Mouse (Mus musculus) layer of hippocampus, postnatal 14 days (tissue): ENCODE measurements around the gene Rnf185. TPM values are rescaled to one million over a fixed set of nuclear protein-coding genes. Genes with fewer than 3 reads are reported as not detected.

Experiments
- DNase-seq, 2 experiments: peaks; one replicate each; pipeline ENCODE4 v3.0.0; 2021 to 2022; ENCODE audit warnings: low spot score in 2 of 2, mixed read lengths in 1 of 2
- total RNA-seq, 2 experiments: library from RNA; stranded (reverse); gene quantifications; 2 replicates each; pipeline ENCODE4 v1.2.3; 2021

Rnf185 gene
- total RNA-seq, 2 experiments from 2014 or later, result 22.9 to 24.9 TPM

- no peak for DNase-seq
These were observed 53.8 kb downstream of the Rnf185 start for GRCm38 (mm10) chr11:3398318-3398717.

DNA sequence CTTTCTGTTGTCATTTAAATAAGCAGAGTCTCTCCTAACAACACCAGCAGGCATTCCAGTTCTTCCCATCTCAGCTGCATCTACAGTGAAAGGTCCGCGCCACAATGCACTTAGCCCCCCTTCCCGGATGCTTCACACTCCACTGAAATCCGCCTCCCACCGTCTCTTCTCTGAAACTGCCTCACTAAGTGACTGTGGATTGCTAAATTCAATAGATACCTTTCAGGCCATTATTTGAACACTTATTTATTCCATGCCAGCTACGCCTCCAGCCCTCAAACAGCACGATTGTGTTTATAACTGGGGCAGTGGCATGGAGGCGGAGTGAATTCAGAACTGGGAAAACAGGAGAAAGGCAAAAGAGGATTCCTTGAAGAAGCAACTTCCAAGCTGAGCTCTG is 55.6 kb downstream of the Rnf185 start:
- peak in 1 of 2 experiments; percentile 39 for DNase-seq

DNA sequence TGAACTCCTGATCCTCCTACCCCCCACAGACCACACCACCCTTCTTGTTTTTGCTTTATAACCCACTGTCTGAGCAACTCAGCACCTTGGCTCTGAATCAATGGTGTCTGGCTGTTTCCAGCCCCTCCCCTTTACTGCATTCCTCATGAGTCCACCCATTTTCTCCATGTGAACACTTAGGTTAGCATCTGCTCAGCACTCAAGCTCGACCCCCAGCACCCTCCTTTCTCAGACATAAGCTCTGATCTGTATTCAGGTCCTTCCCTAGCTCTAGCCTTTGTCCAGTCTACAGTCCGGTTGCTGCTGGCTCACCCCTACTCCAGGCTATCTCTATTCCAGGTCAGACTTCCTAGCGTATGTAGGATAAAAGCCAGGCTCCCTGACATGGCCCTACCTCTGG is 56.1 kb downstream of the Rnf185 start:
- DNase-seq, result no peak

DNA sequence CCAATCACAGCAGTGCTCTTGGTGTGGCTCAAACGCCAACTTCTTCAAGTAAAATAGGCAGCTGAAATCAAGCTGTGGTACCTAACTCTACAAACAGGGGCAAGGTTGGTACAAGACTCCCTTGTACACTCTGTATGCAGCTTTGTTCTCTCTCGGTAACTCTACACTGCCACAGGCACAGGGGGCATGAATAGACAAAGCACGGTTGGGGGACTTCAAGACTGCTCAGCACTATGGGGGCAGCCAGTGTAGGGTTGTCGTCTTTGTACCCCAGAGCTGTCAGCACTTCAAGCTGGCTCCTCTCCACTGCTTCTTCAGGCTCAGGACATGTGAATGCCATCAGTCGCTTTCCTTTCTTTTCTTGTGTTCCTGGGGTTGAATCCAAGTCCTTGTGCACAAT is 57.6 kb downstream of the Rnf185 start:
- DNase-seq, result no peak

- no peak for DNase-seq
These were observed 59.6 kb downstream of the Rnf185 start for GRCm38 (mm10) chr11:3392526-3392925.

- DNase-seq, result no peak
These were observed 61.4 kb downstream of the Rnf185 start for GRCm38 (mm10) chr11:3390789-3391188.

- DNase-seq, result no peak
These were observed 62.2 kb downstream of the Rnf185 start for GRCm38 (mm10) chr11:3389996-3390395.

DNA sequence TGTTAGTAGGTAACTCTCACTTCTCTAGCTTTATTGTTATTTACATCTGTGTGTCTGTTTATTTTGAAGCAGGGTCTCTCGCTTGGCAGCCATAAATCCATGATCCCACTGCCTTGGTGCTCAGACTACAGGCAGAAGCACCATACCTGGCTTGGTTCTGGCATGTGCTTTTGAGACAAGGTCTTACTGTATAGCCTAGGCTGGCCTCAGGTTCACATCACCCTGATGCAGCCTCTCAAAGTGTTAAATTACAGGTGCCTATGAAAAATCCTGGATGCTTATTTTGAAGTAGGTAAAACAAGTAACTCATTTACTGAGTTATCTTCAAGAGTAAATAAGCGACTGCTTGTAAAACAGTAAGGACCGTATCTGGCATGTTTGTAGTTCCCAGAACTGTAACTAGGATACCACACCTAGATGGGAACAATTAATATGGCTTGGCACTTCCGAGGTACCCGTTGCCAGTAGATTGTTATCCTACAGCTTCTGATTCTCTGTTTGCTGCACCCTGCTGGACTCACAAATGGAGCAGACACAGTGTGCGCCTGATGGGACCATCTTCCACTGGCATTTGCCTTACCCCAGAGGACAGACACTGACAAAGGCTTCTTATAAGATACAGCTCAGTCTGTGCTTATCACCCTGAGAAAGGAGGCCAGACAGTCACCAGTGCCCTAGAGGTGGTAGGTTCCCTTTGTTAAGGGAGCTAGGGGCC is 64.5 kb downstream of the Rnf185 start:
- no peak for DNase-seq

DNA sequence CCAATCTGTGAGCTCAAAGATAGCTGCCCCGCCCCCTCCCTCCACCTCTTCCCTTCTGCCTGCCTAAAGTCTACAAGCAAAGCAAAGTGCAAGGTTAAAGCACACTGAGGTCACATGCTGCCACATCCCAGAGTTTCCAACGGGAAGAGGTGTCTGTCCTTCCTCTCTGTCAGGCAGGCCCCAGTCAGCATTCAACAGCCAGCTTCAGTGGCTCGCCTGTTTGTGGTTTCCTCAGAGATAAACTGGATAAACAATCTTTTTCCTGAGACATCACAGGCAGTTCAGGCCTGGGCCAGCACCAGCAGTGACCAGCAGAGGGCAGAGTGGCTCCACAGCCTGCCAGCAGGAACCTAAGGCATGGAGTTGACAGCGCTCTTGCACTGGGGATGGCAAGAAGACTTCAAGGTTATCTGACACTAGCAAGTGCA is 65.2 kb downstream of the Rnf185 start:
- DNase-seq, result peak; percentile 86 to 89

GRCm38 (mm10) chr11:3382602-3383594 is 69.3 kb downstream of the Rnf185 start:
- DNase-seq, result no peak

DNA sequence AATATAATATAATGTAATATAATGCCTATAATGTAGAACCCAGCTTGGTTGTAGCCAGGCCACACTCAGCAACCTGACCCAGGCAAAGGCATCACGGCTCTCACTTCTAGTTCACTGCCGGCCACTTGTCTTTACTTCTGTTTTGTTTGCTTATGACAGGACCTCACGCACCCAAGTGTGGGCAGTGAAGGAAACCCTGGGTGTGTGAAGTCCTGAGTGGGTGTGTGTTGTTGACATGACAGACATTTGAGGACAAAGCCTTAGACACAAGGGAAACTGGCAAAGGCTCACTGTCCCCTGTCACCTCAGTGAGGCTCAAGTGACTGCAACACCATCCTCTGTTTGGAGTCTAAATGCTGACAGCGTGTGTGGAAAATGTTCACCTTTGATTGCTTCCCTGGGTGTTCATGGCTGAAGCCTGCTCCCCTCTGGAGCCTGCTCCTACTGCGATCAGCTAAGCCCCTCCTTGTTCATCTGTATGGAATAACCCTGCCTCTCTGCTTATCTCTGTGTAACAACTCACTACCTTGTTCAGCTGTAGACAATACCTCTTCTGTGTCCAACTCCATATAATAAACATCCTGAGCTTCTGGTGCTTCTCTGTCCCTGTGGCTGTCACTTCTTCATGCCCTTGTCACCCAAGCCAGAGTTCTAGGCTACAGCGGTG is 70.9 kb downstream of the Rnf185 start:
- DNase-seq, result no peak

GRCm38 (mm10) chr11:3379427-3379826 is 72.7 kb downstream of the Rnf185 start:
- DNase-seq, result no peak

GRCm38 (mm10) chr11:3374741-3375140 is 77.4 kb downstream of the Rnf185 start:
- DNase-seq, result no peak

GRCm38 (mm10) chr11:3374293-3374645 is 77.9 kb downstream of the Rnf185 start:
- DNase-seq, result no peak

DNA sequence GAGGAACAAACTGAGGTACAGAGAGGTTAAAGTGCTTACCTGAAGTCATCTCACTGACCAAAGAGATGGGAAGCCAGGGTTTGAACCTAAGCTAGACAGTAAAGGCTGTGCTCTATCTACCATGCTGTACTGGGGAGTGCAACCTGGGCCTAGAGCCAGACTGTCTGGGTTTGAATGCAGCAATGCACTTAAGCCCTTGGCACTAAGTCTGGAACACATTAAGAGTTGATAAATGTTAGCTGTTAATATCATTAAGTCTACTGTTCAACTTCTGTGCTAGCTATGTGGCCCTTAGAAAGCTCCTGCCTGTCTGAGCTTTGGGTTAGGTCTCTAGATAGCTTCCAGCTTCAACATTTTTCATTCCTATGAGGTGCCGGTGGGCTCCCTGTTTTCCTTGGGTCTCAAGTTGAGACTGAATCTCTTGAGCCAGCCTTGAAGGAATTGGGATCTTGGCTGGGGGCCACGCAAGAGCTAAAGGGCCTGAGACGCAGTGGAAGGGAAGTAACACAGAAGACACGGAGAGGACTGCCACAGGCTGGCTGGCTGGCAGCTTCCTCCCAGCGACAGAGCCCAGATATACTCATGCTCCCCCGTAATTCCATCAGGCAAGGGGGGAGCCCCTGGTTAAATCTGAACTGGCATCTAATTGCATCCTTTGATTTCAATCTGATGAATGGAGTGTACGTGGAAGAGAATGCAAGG is 78.4 kb downstream of the Rnf185 start:
- peak in 1 of 2 experiments; percentile 35 for DNase-seq

DNA sequence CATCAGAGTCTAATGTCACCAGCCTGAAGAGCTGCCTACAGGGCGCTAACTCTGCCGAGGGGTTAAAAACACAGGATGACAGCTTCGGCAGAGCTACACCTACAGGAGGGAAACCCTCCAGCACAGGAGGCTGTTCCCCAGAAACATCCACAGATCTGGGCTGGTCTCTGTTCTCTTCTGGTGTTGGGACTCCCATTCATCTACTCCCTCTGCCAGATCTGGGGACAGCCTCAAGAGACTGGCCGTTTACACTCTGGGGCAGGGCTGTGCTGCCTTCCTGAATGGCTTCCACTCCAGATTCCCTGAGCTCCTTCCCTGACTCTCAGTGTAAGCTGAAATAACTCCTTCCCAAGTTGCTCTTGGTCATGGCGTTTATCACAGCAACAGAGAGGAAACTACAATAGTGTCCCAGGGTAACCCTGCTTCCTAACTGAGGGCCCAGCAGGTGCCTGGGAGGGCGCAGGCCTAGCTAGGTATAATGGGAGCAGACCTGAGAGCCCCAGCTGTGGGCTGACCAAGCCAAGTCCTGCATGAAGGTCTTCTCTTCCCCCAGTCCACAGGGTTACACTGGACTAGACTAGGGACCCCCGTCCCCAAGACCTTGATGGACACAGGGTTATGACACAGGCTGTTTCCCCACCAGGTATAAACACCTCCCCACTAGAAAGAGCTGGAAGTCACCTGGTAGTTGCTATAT is 80.4 kb downstream of the Rnf185 start:
- DNase-seq, result no peak

- DNase-seq, result peak; percentile 80 to 90
These were observed 81.1 kb downstream of the Rnf185 start for GRCm38 (mm10) chr11:3370928-3371598.

DNA sequence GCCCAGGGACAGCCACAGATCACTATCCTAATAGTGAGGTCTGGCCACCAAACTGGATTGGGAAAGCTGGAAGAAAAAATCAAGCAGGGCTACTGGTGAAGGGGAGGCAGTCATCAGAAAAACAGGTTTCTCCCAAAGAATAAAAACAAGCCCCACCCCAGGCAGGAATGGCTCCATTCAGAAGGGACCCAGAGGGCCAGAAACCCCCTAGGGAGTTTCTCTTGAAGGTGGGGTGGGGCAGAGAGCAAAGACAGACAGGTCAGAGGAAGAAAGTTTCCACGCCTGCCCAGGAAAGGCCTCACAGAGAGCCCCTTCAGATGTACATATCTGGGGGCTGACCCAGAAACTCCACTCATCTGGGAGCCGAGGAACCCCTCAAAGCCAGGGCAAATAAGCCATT is 82.0 kb downstream of the Rnf185 start:
- DNase-seq, result no peak

GRCm38 (mm10) chr11:3369449-3369848 is 82.7 kb downstream of the Rnf185 start:
- DNase-seq, result no peak

DNA sequence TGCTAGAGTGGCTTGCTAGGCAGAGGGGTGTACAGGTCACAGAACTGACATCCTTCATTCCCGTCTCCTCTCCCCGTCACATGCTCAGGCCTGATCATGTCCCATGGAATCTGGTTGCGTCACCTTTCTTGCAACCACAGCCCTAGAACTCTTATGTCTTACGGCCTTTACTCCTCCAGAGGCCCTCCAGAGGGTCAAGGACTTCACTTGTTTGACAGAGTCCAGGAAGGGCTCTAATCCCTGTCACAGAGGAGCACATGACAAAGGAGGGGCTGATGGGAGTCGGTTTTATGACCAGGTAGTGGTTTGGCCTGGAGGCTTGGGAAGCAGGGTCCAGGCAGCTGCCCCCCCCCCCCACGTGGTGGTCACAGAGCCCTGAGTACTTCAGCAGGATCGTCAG is 83.2 kb downstream of the Rnf185 start:
- no peak for DNase-seq
